Comparison of ENCODE assay signal across 11 mouse cellular contexts in the genomic region with DNA sequence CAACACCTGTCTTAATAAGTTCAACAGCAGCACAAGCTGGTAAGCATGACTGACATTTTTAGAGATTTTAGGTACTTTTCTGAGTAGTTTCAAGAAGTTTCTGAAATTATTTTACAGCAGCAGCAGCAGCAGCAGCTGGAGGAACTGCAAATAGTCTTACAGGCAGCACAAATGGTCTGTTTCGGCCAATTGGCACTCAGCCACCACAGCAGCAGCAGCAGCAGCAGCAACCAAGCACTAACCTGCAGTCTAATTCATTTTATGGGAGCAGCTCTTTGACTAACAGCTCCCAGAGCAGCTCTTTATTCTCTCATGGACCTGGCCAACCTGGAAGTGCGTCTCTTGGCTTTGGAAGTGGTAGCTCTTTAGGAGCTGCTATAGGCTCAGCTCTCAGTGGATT. TPM values are rescaled to one million over a fixed set of nuclear protein-coding genes. Genes with fewer than 3 reads are reported as not detected.
DNase-seq lines count a peak whose midpoint lies in the region; ATAC-seq lines count a peak whose summit lies in the region.
"Had no signal": no experiment of that assay in that cellular context is flagged by ENCODE, and none has a peak within 500 bp of the region (broad histone marks: within the 10 kb centered on the region; RNA-seq: fewer than 3 reads in every experiment).

No protein-coding gene starts in this region.

- H3K36me3 ChIP-seq in heart, embryonic 10.5 days: peaks cover 72% of the 10 kb centered on the region
- H3K36me3 ChIP-seq in neural tube, embryonic 14.5 days (ENCODE audit: control insufficient read depth, insufficient read depth, low read length): peaks cover 20% of the 10 kb centered on the region
- peaks cover 13% of the 10 kb centered on the region for H3K36me3 ChIP-seq in midbrain, embryonic 16.5 days (ENCODE audit: control insufficient read depth, insufficient read depth, low read length)

- WGBS in heart, embryonic 10.5 days: 94% methylated on average over 2 of the region's 2 CpGs
- 69% methylated on average over 2 of the region's 2 CpGs for WGBS in neural tube, embryonic 14.5 days
- WGBS in midbrain, embryonic 16.5 days: 90% methylated on average over 2 of the region's 2 CpGs

- no peak overlapping the region for H3K9ac ChIP-seq in neural tube, embryonic 14.5 days (replicated peaks; ENCODE audit: low read depth, low read length)
- H3K9ac ChIP-seq in midbrain, embryonic 16.5 days (ENCODE audit: low read depth, low read length): no peak overlapping the region
- H3K9ac ChIP-seq: heart, embryonic 15.5 days had no signal

- DNase-seq in heart, postnatal 10 days: peak; percentile 41 to 43
- DNase-seq in heart, embryonic 10.5 days (ENCODE audit: low spot score): no peak
- no peak for DNase-seq in neural tube, embryonic 10.5 days (ENCODE audit: extremely low spot score, low spot score)
- DNase-seq in kidney, adult 9 months: peak; percentile 25
- DNase-seq: cerebellum, adult 9-11 months had no signal

- no peak overlapping the region for H3K4me3 ChIP-seq in heart, embryonic 10.5 days
- H3K4me3 ChIP-seq in neural tube, embryonic 14.5 days (ENCODE audit: low read depth, low read length): no peak overlapping the region
- H3K4me3 ChIP-seq in midbrain, embryonic 16.5 days (ENCODE audit: low read depth, low read length): no peak overlapping the region
- H3K4me3 ChIP-seq: forebrain, embryonic 10.5 days; heart, embryonic 15.5 days had no signal

- ATAC-seq in neural tube, embryonic 14.5 days (ENCODE audit: low read depth): peak; percentile 38; the same call in 1 of the 2 replicates
- no peak for ATAC-seq in frontal cortex, adult (ENCODE audit: low TSS enrichment)
- no peak for ATAC-seq in midbrain, embryonic 16.5 days

- intact Hi-C loops in heart, postnatal 10 days (cut with DNase I): no loop called here

- H3K27ac ChIP-seq in heart, embryonic 10.5 days: no peak overlapping the region
- no peak overlapping the region for H3K27ac ChIP-seq in neural tube, embryonic 14.5 days (ENCODE audit: low read depth, low read length)
- no peak overlapping the region for H3K27ac ChIP-seq in midbrain, embryonic 16.5 days (ENCODE audit: low read length)
- H3K27ac ChIP-seq: forebrain, embryonic 10.5 days; heart, embryonic 15.5 days had no signal

- no peaks in the 10 kb centered on the region for H3K4me1 ChIP-seq in heart, embryonic 10.5 days
- H3K4me1 ChIP-seq in neural tube, embryonic 14.5 days (ENCODE audit: control insufficient read depth, insufficient read depth, low read length): no peaks in the 10 kb centered on the region
- no peaks in the 10 kb centered on the region for H3K4me1 ChIP-seq in midbrain, embryonic 16.5 days (ENCODE audit: control insufficient read depth, insufficient read depth, low read length)
- H3K4me1 ChIP-seq: forebrain, embryonic 10.5 days; heart, embryonic 15.5 days had no signal

- no peaks in the 10 kb centered on the region for H3K27me3 ChIP-seq in heart, embryonic 10.5 days (ENCODE audit: insufficient read depth, poor library complexity, severe bottlenecking)
- no peaks in the 10 kb centered on the region for H3K27me3 ChIP-seq in neural tube, embryonic 14.5 days (ENCODE audit: control insufficient read depth, insufficient read depth, low read length)
- no peaks in the 10 kb centered on the region for H3K27me3 ChIP-seq in midbrain, embryonic 16.5 days (ENCODE audit: control insufficient read depth, insufficient read depth, low read depth, low read length)
- H3K27me3 ChIP-seq: CH12.LX; heart, embryonic 15.5 days had no signal

- no peaks in the 10 kb centered on the region for H3K9me3 ChIP-seq in heart, embryonic 10.5 days
- no peaks in the 10 kb centered on the region for H3K9me3 ChIP-seq in neural tube, embryonic 14.5 days (ENCODE audit: control insufficient read depth, low read length)
- no peaks in the 10 kb centered on the region for H3K9me3 ChIP-seq in midbrain, embryonic 16.5 days (replicated peaks; ENCODE audit: control insufficient read depth, low read length, poor library complexity, severe bottlenecking)
- H3K9me3 ChIP-seq: forebrain, embryonic 10.5 days; heart, embryonic 15.5 days had no signal

- H3K4me2 ChIP-seq in neural tube, embryonic 14.5 days (ENCODE audit: low read depth, low read length): no peak overlapping the region
- H3K4me2 ChIP-seq in midbrain, embryonic 16.5 days (ENCODE audit: low read length): no peak overlapping the region
- H3K4me2 ChIP-seq: heart, embryonic 15.5 days had no signal

RNA-seq across cellular contexts. Expression of a gene that starts 42.4 kb away (rescaled TPM):
- total RNA-seq in heart, postnatal 10 days (2021): 10 to 100 TPM; 19.2 to 21.0 TPM
- 44.5 and 75.8 TPM in 2 replicates for polyA plus RNA-seq in heart, embryonic 10.5 days (2016; fragmentation: Nextera tagmentation; extraction: Ambion mirVana)
- polyA plus RNA-seq in neural tube, embryonic 14.5 days (2014; fragmentation: Nextera tagmentation; extraction: Ambion mirVana): 6.5 and 11.1 TPM in 2 replicates
- polyA plus RNA-seq in midbrain, embryonic 16.5 days (2015; fragmentation: Nextera tagmentation; extraction: Ambion mirVana): 16.7 and 19.0 TPM in 2 replicates

RNA-seq across cellular contexts. Expression of a gene that starts 54.8 kb away (rescaled TPM):
- 100 to 1,000 TPM; 136 to 147 TPM for total RNA-seq in heart, postnatal 10 days (2021)
- polyA plus RNA-seq in heart, embryonic 10.5 days (2016; fragmentation: Nextera tagmentation; extraction: Ambion mirVana): 37.3 and 42.5 TPM in 2 replicates
- 62.4 and 68.7 TPM in 2 replicates for polyA plus RNA-seq in neural tube, embryonic 14.5 days (2014; fragmentation: Nextera tagmentation; extraction: Ambion mirVana)
- 48.9 and 55.1 TPM in 2 replicates for polyA plus RNA-seq in midbrain, embryonic 16.5 days (2015; fragmentation: Nextera tagmentation; extraction: Ambion mirVana)

Comparison
In these comparisons a context has a peak if more than half of its experiments do, and no peak if none do; other contexts are left out.
1. DNase-seq: peak in heart, postnatal 10 days (2 of 2) and kidney, adult 9 months (single experiment); none in heart, embryonic 10.5 days (single experiment) and neural tube, embryonic 10.5 days (single experiment).